Mouse (Mus musculus): ENCODE results near the gene Il15ra. TPM values are rescaled to one million over a fixed set of nuclear protein-coding genes. Genes with fewer than 3 reads are reported as not detected.

The Il15ra gene
- polyA plus RNA-seq (2012; rRNA removed): 33.2 and 57.8 TPM in 2 replicates

- Histone ChIP-seq H3K27ac (ENCODE audit: insufficient read depth, low read length) (peak within 1 kb of the TSS; percentile 6; the same call in 1 of the 2 replicates), H3K4me3 (ENCODE audit: extremely low read depth, insufficient read depth, insufficient read length) (peak within 1 kb of the TSS; percentile 89), H3K4me1 (ENCODE audit: control insufficient read depth, insufficient read depth, insufficient read length) (0 out of 2 replicates have a peak, but pooled peaks cover 2% of the 10 kb centered on the region), H3K36me3 (ENCODE audit: control insufficient read depth, insufficient read depth, low read length) (no peaks in the 10 kb centered on the region), H3K27me3 (ENCODE audit: control insufficient read depth, insufficient read depth, low read length) (no peaks in the 10 kb centered on the region)
- WGBS: under 1% methylated on average over 37 of the region's 37 CpGs
- no peak for TF ChIP-seq POLR2A (IDR thresholded peaks at IDR 0.05; ENCODE audit: low read depth, low read length)
- no peak for TF ChIP-seq CTCF (IDR thresholded peaks at IDR 0.05; ENCODE audit: extremely low read depth, insufficient read depth, insufficient read length, insufficient replicate concordance)
- peak; percentile 12 to 35 for DNase-seq (ENCODE audit: low read depth in 1 of 2, low spot score in 2 of 2)
These were observed at the start of gene Il15ra for GRCm38 (mm10) chr2:11705201-11706025. Gene Il15ra, plus strand, starts transcription at chr2:11705290.

- no peak for DNase-seq (ENCODE audit: low read depth in 1 of 2, low spot score in 2 of 2)
- WGBS: 15% methylated on average over 2 of the region's 2 CpGs
- H3K36me3 ChIP-seq (ENCODE audit: control insufficient read depth, insufficient read depth, low read length): no peaks in the 10 kb centered on the region
These were observed 47.5 kb upstream of the Il15ra start for GRCm38 (mm10) chr2:11657581-11657980.

GRCm38 (mm10) chr2:11659263-11659662 is 45.8 kb upstream of the Il15ra start:
- DNase-seq (ENCODE audit: low read depth in 1 of 2, low spot score in 2 of 2): no peak
- no peak overlapping the region for H3K27ac ChIP-seq (ENCODE audit: insufficient read depth, low read length)
- H3K27me3 ChIP-seq (ENCODE audit: control insufficient read depth, insufficient read depth, low read length): no peaks in the 10 kb centered on the region
- 15% methylated on average over 2 of the region's 2 CpGs for WGBS
- H3K4me3 ChIP-seq (ENCODE audit: extremely low read depth, insufficient read depth, insufficient read length): no peak overlapping the region
- H3K4me1 ChIP-seq (ENCODE audit: control insufficient read depth, insufficient read depth, insufficient read length): peaks cover 38% of the 10 kb centered on the region
- no peaks in the 10 kb centered on the region for H3K36me3 ChIP-seq (ENCODE audit: control insufficient read depth, insufficient read depth, low read length)
- no peak for TF ChIP-seq POLR2A (IDR thresholded peaks at IDR 0.05; ENCODE audit: low read depth, low read length)
- no peak for TF ChIP-seq CTCF (IDR thresholded peaks at IDR 0.05; ENCODE audit: extremely low read depth, insufficient read depth, insufficient read length, insufficient replicate concordance)

More at GRCm38 (mm10) chr2:11657581-11657980, 47.5 kb upstream of the Il15ra start:
- TF ChIP-seq CTCF (IDR thresholded peaks at IDR 0.05; ENCODE audit: extremely low read depth, insufficient read depth, insufficient read length, insufficient replicate concordance): no peak
- Histone ChIP-seq H3K27me3 (ENCODE audit: control insufficient read depth, insufficient read depth, low read length) (no peaks in the 10 kb centered on the region), H3K4me3 (ENCODE audit: extremely low read depth, insufficient read depth, insufficient read length) (no peak overlapping the region), H3K4me1 (ENCODE audit: control insufficient read depth, insufficient read depth, insufficient read length) (peaks cover 42% of the 10 kb centered on the region), H3K27ac (ENCODE audit: insufficient read depth, low read length) (no peak overlapping the region; the same call in 1 of the 2 replicates)

GRCm38 (mm10) chr2:11662143-11662906 is 42.8 kb upstream of the Il15ra start:
- TF ChIP-seq CTCF (IDR thresholded peaks at IDR 0.05; ENCODE audit: extremely low read depth, insufficient read depth, insufficient read length, insufficient replicate concordance) (no peak), POLR2A (IDR thresholded peaks at IDR 0.05; ENCODE audit: low read depth, low read length) (no peak)
- no peaks in the 10 kb centered on the region for H3K27me3 ChIP-seq (ENCODE audit: control insufficient read depth, insufficient read depth, low read length)
- 30% methylated on average over 6 of the region's 6 CpGs for WGBS
- peak overlapping the region; percentile 58 for H3K27ac ChIP-seq (ENCODE audit: insufficient read depth, low read length)
- H3K36me3 ChIP-seq (ENCODE audit: control insufficient read depth, insufficient read depth, low read length): no peaks in the 10 kb centered on the region
- peak; percentile 29 to 39 for DNase-seq (ENCODE audit: low read depth in 1 of 2, low spot score in 2 of 2)
- no peak overlapping the region for H3K4me3 ChIP-seq (ENCODE audit: extremely low read depth, insufficient read depth, insufficient read length)
- H3K4me1 ChIP-seq (ENCODE audit: control insufficient read depth, insufficient read depth, insufficient read length): peaks cover 29% of the 10 kb centered on the region

- peaks cover 27% of the 10 kb centered on the region for H3K4me1 ChIP-seq (ENCODE audit: control insufficient read depth, insufficient read depth, insufficient read length)
- no peak for DNase-seq (ENCODE audit: low read depth in 1 of 2, low spot score in 2 of 2)
- no peaks in the 10 kb centered on the region for H3K36me3 ChIP-seq (ENCODE audit: control insufficient read depth, insufficient read depth, low read length)
- H3K4me3 ChIP-seq (ENCODE audit: extremely low read depth, insufficient read depth, insufficient read length): no peak overlapping the region
- TF ChIP-seq POLR2A (IDR thresholded peaks at IDR 0.05; ENCODE audit: low read depth, low read length) (no peak), CTCF (IDR thresholded peaks at IDR 0.05; ENCODE audit: extremely low read depth, insufficient read depth, insufficient read length, insufficient replicate concordance) (no peak)
- 52% methylated on average over 1 of the region's 1 CpGs for WGBS
- H3K27me3 ChIP-seq (ENCODE audit: control insufficient read depth, insufficient read depth, low read length): no peaks in the 10 kb centered on the region
- H3K27ac ChIP-seq (ENCODE audit: insufficient read depth, low read length): peak overlapping the region; percentile 48
These were observed 42.2 kb upstream of the Il15ra start for GRCm38 (mm10) chr2:11662907-11663230.

GRCm38 (mm10) chr2:11663961-11664360 is 41.1 kb upstream of the Il15ra start:
- WGBS: 5% methylated on average over 10 of the region's 10 CpGs
- peak; percentile 82 to 89 for DNase-seq (ENCODE audit: low read depth in 1 of 2, low spot score in 2 of 2)
- Histone ChIP-seq H3K4me3 (ENCODE audit: extremely low read depth, insufficient read depth, insufficient read length) (no peak overlapping the region), H3K27ac (ENCODE audit: insufficient read depth, low read length) (peak overlapping the region; percentile 48; the same call in 1 of the 2 replicates), H3K4me1 (ENCODE audit: control insufficient read depth, insufficient read depth, insufficient read length) (peaks cover 20% of the 10 kb centered on the region; the same call in 1 of the 2 replicates), H3K27me3 (ENCODE audit: control insufficient read depth, insufficient read depth, low read length) (no peaks in the 10 kb centered on the region), H3K36me3 (ENCODE audit: control insufficient read depth, insufficient read depth, low read length) (no peaks in the 10 kb centered on the region)
- TF ChIP-seq CTCF (IDR thresholded peaks at IDR 0.05; ENCODE audit: extremely low read depth, insufficient read depth, insufficient read length, insufficient replicate concordance): peak; percentile 78; the same call in 1 of the 2 replicates
- TF ChIP-seq POLR2A (IDR thresholded peaks at IDR 0.05; ENCODE audit: low read depth, low read length): no peak

Measured in spleen, adult 2 months (tissue).